Mouse (Mus musculus) right cerebral cortex, adult 18-20 months (tissue): ENCODE data around the gene Adam4.
"Not testable (repeated sequence)": the region's sequence is repeated elsewhere in the genome, so short reads cannot be mapped to it uniquely, and the experiment has no call there.

Experiments
- DNase-seq: peaks from one replicate; pipeline ENCODE4 v3.0.0; 2022; ENCODE audit warnings: mixed read lengths

Gene Adam4

DNA sequence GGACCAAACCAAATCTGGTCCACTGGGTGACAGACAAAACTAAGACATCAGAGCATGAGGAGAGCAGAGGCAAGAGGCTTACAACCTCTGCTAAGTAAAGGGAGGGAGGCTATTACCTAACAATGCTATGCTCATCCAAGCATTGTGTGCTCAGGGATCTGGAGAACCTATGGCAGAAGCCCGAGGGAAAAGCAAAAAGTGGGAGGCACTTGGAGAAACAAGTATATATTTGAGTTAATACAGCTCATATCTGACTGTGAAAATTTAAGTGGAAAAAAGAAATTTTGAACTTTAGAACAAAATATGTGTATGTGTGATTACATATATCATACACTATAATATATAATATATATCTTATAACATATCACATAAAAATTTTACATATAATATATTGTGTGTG, at the start of gene Adam4:
Adam4 (minus strand) TSS at position 101 of the 400 bp plus-strand sequence.
- no peak for DNase-seq

DNA sequence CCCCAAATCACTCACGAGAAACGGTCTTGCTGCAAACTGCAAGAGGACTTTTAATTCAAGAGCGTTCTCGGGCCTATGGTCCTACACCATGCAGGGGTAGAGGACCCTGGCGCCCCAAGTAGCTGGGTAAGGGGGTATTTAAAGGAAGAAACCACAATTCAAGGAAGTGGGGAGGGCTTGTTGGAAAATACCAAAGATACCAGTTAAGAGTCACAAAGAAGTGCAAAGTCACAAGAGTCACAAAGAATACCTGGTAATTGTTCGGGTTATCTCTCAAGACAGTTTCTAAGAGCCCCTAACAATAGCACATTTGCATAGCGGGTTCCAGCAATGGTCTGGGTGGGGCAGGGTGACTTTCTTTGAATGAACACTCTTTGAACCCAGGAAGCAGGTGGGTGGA, 37.3 kb upstream of the Adam4 start:
- not testable (repeated sequence) for DNase-seq

GRCm38 (mm10) chr12:81438985-81439384, 17.2 kb upstream of the Adam4 start:
- DNase-seq, result not testable (repeated sequence)

- not testable (repeated sequence) for DNase-seq
Observed at GRCm38 (mm10) chr12:81434778-81435177, 13.0 kb upstream of the Adam4 start.

DNA sequence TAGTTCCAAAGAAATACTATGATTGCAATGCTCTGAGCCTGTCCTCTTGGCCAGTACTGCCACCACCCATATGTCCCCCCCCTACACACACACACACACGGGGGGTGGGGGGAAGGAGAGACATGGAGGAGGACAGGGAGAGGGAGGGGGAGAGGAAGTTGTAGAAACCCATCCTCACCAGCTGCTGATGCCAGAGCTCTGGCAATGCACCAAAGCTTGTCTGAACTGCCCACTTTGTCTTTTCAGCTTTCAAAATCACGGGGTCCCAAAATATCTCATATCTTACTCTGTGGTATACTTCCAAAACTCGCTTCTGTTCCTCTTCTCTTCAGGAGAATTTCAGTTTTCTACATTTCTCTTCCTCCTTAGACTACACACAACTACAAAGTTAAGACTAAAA, 8.5 kb downstream of the Adam4 start:
- DNase-seq, result peak; percentile 10

GRCm38 (mm10) chr12:81408966-81409365, 12.8 kb downstream of the Adam4 start:
- DNase-seq, result no peak

- peak; percentile 72 for DNase-seq
Observed at GRCm38 (mm10) chr12:81402187-81402586, 19.6 kb downstream of the Adam4 start.

DNA sequence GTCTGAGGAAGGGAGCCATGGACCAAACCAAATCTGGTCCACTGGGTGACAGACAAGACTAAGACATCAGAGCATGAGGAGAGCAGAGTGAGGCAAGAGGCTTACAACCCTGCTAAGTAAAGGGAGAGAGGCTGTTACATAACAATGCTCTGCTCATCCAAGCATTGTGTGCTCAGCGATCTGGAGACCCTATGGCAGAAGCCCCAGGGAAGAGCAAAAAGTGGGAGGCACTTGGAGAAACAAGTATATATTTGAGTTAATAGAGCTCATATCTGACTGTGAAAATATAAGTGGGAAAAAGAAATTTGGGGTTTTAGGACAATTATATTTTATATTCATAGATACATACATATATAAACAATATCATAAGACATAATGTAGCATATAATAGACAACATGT, 42.4 kb downstream of the Adam4 start, which contains the start of gene Gm4787:
Gm4787 (minus strand) TSS at position 101 of the 400 bp plus-strand sequence.
- not testable (repeated sequence) for DNase-seq
